7 mouse cellular contexts compared by ENCODE assay signal in genomic region chr10:80356001-80356682, GRCm38 (mm10). TPM values are rescaled to one million over a fixed set of nuclear protein-coding genes. Genes with fewer than 3 reads are reported as not detected.
DNase-seq lines count a peak whose midpoint lies in the region; ATAC-seq lines count a peak whose summit lies in the region.

Gene Plk5, plus strand, starts transcription at chr10:80356459.

- peak within 1 kb of the TSS; percentile 51 for H3K4me2 ChIP-seq in neural tube, embryonic 12.5 days (replicated peaks)

- no peak for DNase-seq in left cerebral cortex, adult 8-10 months (ENCODE audit: low spot score in 2 of 2)
- no peak for DNase-seq in left cerebral cortex, postnatal 14 days (ENCODE audit: low spot score in 2 of 2)
- DNase-seq in cerebellum, postnatal 10 days, result peak; percentile 50 to 53
- no peak for DNase-seq in hindbrain, embryonic 10.5 days (ENCODE audit: low spot score)
- no peak for DNase-seq in Muller cell, postnatal 12 days (ENCODE audit: inconsistent ontology term)
- no peak for DNase-seq in urinary bladder, postnatal 10 days (ENCODE audit: low spot score)

- 0 out of 2 replicates have a peak within 1 kb of the TSS, but pooled peaks have one; percentile 13 for H3K9ac ChIP-seq in neural tube, embryonic 12.5 days

- H3K27me3 ChIP-seq in hindbrain, embryonic 10.5 days (ENCODE audit: insufficient read depth, poor library complexity, severe bottlenecking), result peaks cover 100% of the 10 kb centered on the region
- H3K27me3 ChIP-seq in neural tube, embryonic 12.5 days (replicated peaks), result peaks cover 96% of the 10 kb centered on the region

- WGBS in hindbrain, embryonic 10.5 days, result under 1% methylated on average over 53 of the region's 53 CpGs
- under 1% methylated on average over 52 of the region's 53 CpGs for WGBS in neural tube, embryonic 12.5 days

- peak within 1 kb of the TSS; percentile 45 for H3K4me3 ChIP-seq in hindbrain, embryonic 10.5 days
- peak within 1 kb of the TSS; percentile 21 for H3K4me3 ChIP-seq in neural tube, embryonic 12.5 days

- H3K36me3 ChIP-seq in hindbrain, embryonic 10.5 days, result no peaks in the 10 kb centered on the region
- no peaks in the 10 kb centered on the region for H3K36me3 ChIP-seq in neural tube, embryonic 12.5 days

- intact Hi-C loops in left cerebral cortex, postnatal 14 days (cut with DNase I), result loop anchor here (10.0 kb wide), 1 partner anchor 139 kb away; the partner anchor contains the start of gene Onecut3

- no peaks in the 10 kb centered on the region for H3K9me3 ChIP-seq in hindbrain, embryonic 10.5 days
- no peaks in the 10 kb centered on the region for H3K9me3 ChIP-seq in neural tube, embryonic 12.5 days

- H3K4me1 ChIP-seq in hindbrain, embryonic 10.5 days (replicated peaks), result peaks cover 22% of the 10 kb centered on the region
- H3K4me1 ChIP-seq in neural tube, embryonic 12.5 days, result peaks cover 13% of the 10 kb centered on the region

- ATAC-seq in neural tube, embryonic 12.5 days (ENCODE audit: low FRiP score, low read depth), result no peak

- no peak within 1 kb of the TSS for H3K27ac ChIP-seq in hindbrain, embryonic 10.5 days
- no peak within 1 kb of the TSS for H3K27ac ChIP-seq in neural tube, embryonic 12.5 days

RNA-seq across cellular contexts. Expression of gene Plk5, which starts in this region (rescaled TPM):
- 10 to 100 TPM; 27.8 to 29.4 (median 28.7) TPM for total RNA-seq in left cerebral cortex, adult 8-10 months (2022)
- total RNA-seq in left cerebral cortex, postnatal 14 days (2021), result 10 to 100 TPM in 1 of 2 experiments, 1 to 10 TPM in 1; 7.6 to 10.6 TPM
- polyA plus RNA-seq in hindbrain, embryonic 10.5 days (2016; fragmentation: Nextera tagmentation; extraction: Ambion mirVana), result 0.22 and 0.44 TPM in 2 replicates
- polyA plus RNA-seq in neural tube, embryonic 12.5 days (2016; fragmentation: Nextera tagmentation; extraction: Ambion mirVana), result 0.29 and 0.49 TPM in 2 replicates

Comparison
In these comparisons a context has a peak if more than half of its experiments do, and no peak if none do; other contexts are left out.
1. DNase-seq: peak in cerebellum, postnatal 10 days (2 of 2); none in left cerebral cortex, adult 8-10 months (0 of 2), left cerebral cortex, postnatal 14 days (0 of 2), hindbrain, embryonic 10.5 days (single experiment), Muller cell, postnatal 12 days (single experiment) and urinary bladder, postnatal 10 days (single experiment).